Mouse (Mus musculus) cortical plate, adult 2 months (tissue): ENCODE measurements around the gene Mog. TPM values are rescaled to one million over a fixed set of nuclear protein-coding genes. Genes with fewer than 3 reads are reported as not detected.
A peak's percentile ranks its signal among the peaks of the same experiment; 100 is the strongest.

ENCODE experiments used
- H3K27ac ChIP-seq: fragments of 200-500 bp; 2 replicates; pipeline ENCODE4 v1.5.1; 2012; ENCODE audit warnings: low read length, control low read depth, inconsistent platforms; ENCODE audit not compliant: insufficient read depth
- H3K4me1 ChIP-seq: fragments of 200-500 bp; 2 replicates; pipeline ENCODE4 v1.6.1; 2011; ENCODE audit warnings: low read length; ENCODE audit not compliant: control insufficient read depth, insufficient read depth
- H3K4me3 ChIP-seq: fragments of 200-500 bp; 2 replicates; pipeline ENCODE4 v1.5.1; 2011; ENCODE audit warnings: mild to moderate bottlenecking, low read length, control low read depth; ENCODE audit not compliant: insufficient read depth
- CTCF ChIP-seq: fragments of 200-500 bp; IDR thresholded peaks from 2 replicates; pipeline ENCODE4 v1.5.1; 2011; ENCODE audit warnings: mild to moderate bottlenecking, control low read depth, low read length; ENCODE audit not compliant: insufficient read depth; ENCODE audit errors: extremely low read depth
- POLR2A ChIP-seq: fragments of 200-500 bp; IDR thresholded peaks from 2 replicates; pipeline ENCODE4 v1.6.1; 2011; ENCODE audit warnings: mild to moderate bottlenecking, low read length, control low read depth; ENCODE audit not compliant: insufficient read depth; ENCODE audit errors: extremely low read depth
- polyA plus RNA-seq: library from polyadenylated mRNA; depleted of rRNA; stranded (reverse); fragments of >200 nt; gene quantifications from 2 replicates; pipeline ENCODE4 v1.2.3, GENCODE M21; 2012; rRNA removed

Mog gene
- polyA plus RNA-seq, 1 experiment = 128 TPM

- no peaks in the 10 kb centered on the region for H3K4me1 ChIP-seq
- H3K27ac ChIP-seq = no peak overlapping the region
- no peak overlapping the region for H3K4me3 ChIP-seq
- TF ChIP-seq POLR2A (no peak), CTCF (no peak)
Measured at GRCm38 (mm10) chr17:36982253-36983155, 40.7 kb downstream of the Mog start.

GRCm38 (mm10) chr17:36981845-36982244, 41.4 kb downstream of the Mog start:
- no peak overlapping the region for H3K27ac ChIP-seq
- H3K4me1 ChIP-seq = no peaks in the 10 kb centered on the region
- no peak for TF ChIP-seq POLR2A
- no peak for TF ChIP-seq CTCF
- H3K4me3 ChIP-seq = peak overlapping the region; percentile 35; the same call in 1 of the 2 replicates

GRCm38 (mm10) chr17:36981221-36981813, 41.9 kb downstream of the Mog start, which contains the start of gene 2410137M14Rik:
2410137M14Rik (minus strand) TSS chr17:36981237.
- Histone ChIP-seq H3K4me1 (no peaks in the 10 kb centered on the region), H3K27ac (no peak within 1 kb of the TSS), H3K4me3 (peak within 1 kb of the TSS; percentile 35)
- TF ChIP-seq POLR2A (no peak), CTCF (no peak)

DNA sequence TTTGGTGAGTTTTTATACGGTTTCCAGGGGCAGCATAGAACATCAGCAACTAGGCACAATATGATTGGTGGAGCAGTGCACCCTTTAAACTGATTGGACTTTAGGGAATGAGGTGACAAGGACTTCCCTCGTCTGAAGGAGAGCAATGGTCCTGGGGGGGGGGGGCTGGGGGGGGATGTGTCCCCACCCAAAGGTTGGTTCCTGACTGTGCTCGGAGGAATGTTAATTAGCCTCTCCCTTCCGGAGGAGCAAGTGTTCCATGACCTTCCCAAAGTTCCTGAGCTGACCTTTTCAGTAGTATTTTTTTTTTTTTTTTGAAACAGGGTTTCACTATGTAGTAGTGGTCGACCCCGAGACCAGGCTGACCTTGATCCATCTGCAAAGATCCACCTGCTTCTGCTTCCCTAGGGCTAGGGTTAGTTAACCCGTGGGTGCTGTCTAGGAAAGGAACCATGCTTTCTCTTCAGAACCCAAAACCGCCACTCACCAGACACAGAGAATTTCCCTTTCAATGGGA, 49.9 kb downstream of the Mog start:
- no peaks in the 10 kb centered on the region for H3K4me1 ChIP-seq
- no peak overlapping the region for H3K27ac ChIP-seq
- TF ChIP-seq CTCF (no peak), POLR2A (no peak)
- H3K4me3 ChIP-seq = no peak overlapping the region

GRCm38 (mm10) chr17:36972791-36973190, 50.4 kb downstream of the Mog start:
- no peak overlapping the region for H3K4me3 ChIP-seq
- TF ChIP-seq POLR2A = no peak
- TF ChIP-seq CTCF = no peak
- H3K27ac ChIP-seq = no peak overlapping the region
- H3K4me1 ChIP-seq = no peaks in the 10 kb centered on the region

- no peak overlapping the region for H3K4me3 ChIP-seq
- H3K4me1 ChIP-seq = no peaks in the 10 kb centered on the region
- TF ChIP-seq POLR2A (no peak), CTCF (no peak)
- H3K27ac ChIP-seq = no peak overlapping the region
Measured at GRCm38 (mm10) chr17:36971172-36971850, 51.9 kb downstream of the Mog start.

GRCm38 (mm10) chr17:36970316-36970890, 52.8 kb downstream of the Mog start:
- TF ChIP-seq CTCF = no peak
- no peak for TF ChIP-seq POLR2A
- Histone ChIP-seq H3K27ac (no peak overlapping the region), H3K4me3 (no peak overlapping the region), H3K4me1 (no peaks in the 10 kb centered on the region)

DNA sequence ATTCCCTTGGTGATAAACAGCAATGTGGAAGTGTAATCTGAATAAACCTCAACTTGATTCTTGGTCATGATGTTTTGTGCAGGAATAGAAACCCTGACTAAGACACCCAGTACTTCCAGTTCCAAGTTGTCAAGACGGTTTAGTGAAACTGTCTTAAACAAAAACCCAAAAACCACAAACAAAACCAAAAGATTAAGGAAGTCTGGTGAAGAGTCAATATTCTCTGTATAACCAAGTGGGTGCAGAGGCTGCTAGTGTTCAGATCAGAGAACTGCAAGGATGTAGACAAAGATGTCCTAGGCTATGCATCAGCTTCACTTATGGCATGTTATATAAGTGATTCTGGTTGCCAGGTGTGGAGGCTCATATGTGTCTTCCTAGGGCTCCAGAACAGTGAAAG, 56.3 kb downstream of the Mog start:
- TF ChIP-seq POLR2A = no peak

GRCm38 (mm10) chr17:36961125-36961524, 62.1 kb downstream of the Mog start:
- Histone ChIP-seq H3K4me1 (peaks cover 2% of the 10 kb centered on the region; the same call in 1 of the 2 replicates), H3K4me3 (no peak overlapping the region), H3K27ac (no peak overlapping the region)
- TF ChIP-seq CTCF (no peak), POLR2A (no peak)

More for the DNA sequence above, 56.3 kb downstream of the Mog start:
- Histone ChIP-seq H3K4me1 (no peaks in the 10 kb centered on the region), H3K4me3 (no peak overlapping the region), H3K27ac (no peak overlapping the region)

Other genes with a start within 250 kb of the Mog start
- gene H2-M10.6, start 211.2 kb downstream of the Mog start, polyA plus RNA-seq = not detected in 2 replicates
- gene Trim26, start 186.3 kb downstream of the Mog start, polyA plus RNA-seq = 18.6 and 19.2 TPM in 2 replicates
- gene Trim15, start 156.2 kb downstream of the Mog start, polyA plus RNA-seq = not detected in 2 replicates
- gene Trim10, start 153.8 kb downstream of the Mog start, polyA plus RNA-seq = not detected in 2 replicates
- 0.19 and 0.29 TPM in 2 replicates for gene Trim40, start 133.3 kb downstream of the Mog start, polyA plus RNA-seq
- not detected in 2 replicates for gene Trim31, start 125.3 kb downstream of the Mog start, polyA plus RNA-seq
- 13.6 and 13.8 TPM in 2 replicates for gene Rnf39, start 80.5 kb downstream of the Mog start, polyA plus RNA-seq
- gene Ppp1r11, start 71.7 kb downstream of the Mog start, polyA plus RNA-seq = 184 and 193 TPM in 2 replicates
- 36.9 and 37.2 TPM in 2 replicates for gene Znrd1, start 64.8 kb downstream of the Mog start, polyA plus RNA-seq
- 5.4 and 7.1 TPM in 2 replicates for gene Znrd1as, start 64.8 kb downstream of the Mog start, polyA plus RNA-seq
- 0.85 and 1.0 TPM in 2 replicates for gene 2410137M14Rik, start 42.2 kb downstream of the Mog start, polyA plus RNA-seq
- gene H2-M5, start 33.9 kb downstream of the Mog start, polyA plus RNA-seq = 3.5 and 4.1 TPM in 2 replicates
- 25.2 and 29.3 TPM in 2 replicates for gene Zfp57, start 22.2 kb downstream of the Mog start, polyA plus RNA-seq
- 481 and 483 TPM in 2 replicates for gene Gabbr1, start 22.6 kb upstream of the Mog start, polyA plus RNA-seq
- not detected in 2 replicates for gene Olfr90, start 65.1 kb upstream of the Mog start, polyA plus RNA-seq
- not detected in 2 replicates for gene Olfr91, start 74.9 kb upstream of the Mog start, polyA plus RNA-seq
- gene Olfr92, start 96.7 kb upstream of the Mog start, polyA plus RNA-seq = not detected in 2 replicates
- not detected in 2 replicates for gene Olfr93, start 138.1 kb upstream of the Mog start, polyA plus RNA-seq
- gene Ubd, start 170.5 kb upstream of the Mog start, polyA plus RNA-seq = not detected in 2 replicates
- gene Olfr94, start 177.6 kb upstream of the Mog start, polyA plus RNA-seq = not detected in 2 replicates
- 0.02 TPM in 1 of 2 replicates, not detected in the other for gene Olfr95, start 189.7 kb upstream of the Mog start, polyA plus RNA-seq
- not detected in 2 replicates for gene Olfr96, start 196.7 kb upstream of the Mog start, polyA plus RNA-seq
- gene Olfr97, start 213.9 kb upstream of the Mog start, polyA plus RNA-seq = not detected in 2 replicates
- not detected in 2 replicates for gene Olfr98, start 240.4 kb upstream of the Mog start, polyA plus RNA-seq
- gene H2-M3, start 246.8 kb upstream of the Mog start, polyA plus RNA-seq = 2.6 and 3.3 TPM in 2 replicates